Mouse (Mus musculus) brain, embryonic 14.5 days (tissue): ENCODE measurements around the gene 1110012L19Rik. TPM values are rescaled to one million over a fixed set of nuclear protein-coding genes. Genes with fewer than 3 reads are reported as not detected.
A peak's percentile ranks its signal among the peaks of the same experiment; 100 is the strongest.
"Not testable (repeated sequence)": the region's sequence is repeated elsewhere in the genome, so short reads cannot be mapped to it uniquely, and the experiment has no call there.

Source experiments
- DNase-seq: peaks from one replicate; pipeline ENCODE4 v3.0.0-alpha.2; 2011; ENCODE audit warnings: low read depth
- CTCF ChIP-seq: fragments of 200-500 bp; IDR thresholded peaks from 2 replicates; pipeline ENCODE4 v1.5.1; 2012; ENCODE audit warnings: inconsistent platforms, mild to moderate bottlenecking, moderate library complexity, borderline replicate concordance; ENCODE audit not compliant: insufficient read depth, insufficient read length; ENCODE audit errors: extremely low read depth
- POLR2A ChIP-seq: fragments of 200-500 bp; IDR thresholded peaks from 2 replicates; pipeline ENCODE4 v1.6.1; 2012; ENCODE audit warnings: mild to moderate bottlenecking, inconsistent platforms, borderline replicate concordance; ENCODE audit not compliant: poor library complexity, insufficient read depth, insufficient read length, severe bottlenecking; ENCODE audit errors: extremely low read depth
- polyA plus RNA-seq: library from polyadenylated mRNA; depleted of rRNA; stranded (reverse); fragments of >200 nt; gene quantifications from 2 replicates; pipeline ENCODE4 v1.2.3, GENCODE M21; 2012; rRNA removed

Gene 1110012L19Rik
- polyA plus RNA-seq, result 20.4 and 21.6 TPM in 2 replicates

- TF ChIP-seq POLR2A (no peak), CTCF (no peak)
- peak; percentile 96 for DNase-seq
Observed at GRCm38 (mm10) chrX:70385276-70385961, at the start of gene 1110012L19Rik. Gene 1110012L19Rik (plus strand): TSS chrX:70385877.

GRCm38 (mm10) chrX:70362985-70363384 is 22.7 kb upstream of the 1110012L19Rik start:
- DNase-seq, result peak; percentile 2
- no peak for TF ChIP-seq POLR2A
- TF ChIP-seq CTCF, result no peak

- peak; percentile 5 for DNase-seq
- TF ChIP-seq CTCF, result no peak
- no peak for TF ChIP-seq POLR2A
Observed at GRCm38 (mm10) chrX:70363446-70363845, 22.2 kb upstream of the 1110012L19Rik start.

GRCm38 (mm10) chrX:70364202-70364601 is 21.5 kb upstream of the 1110012L19Rik start:
- TF ChIP-seq POLR2A (no peak), CTCF (no peak)
- DNase-seq, result no peak

GRCm38 (mm10) chrX:70364661-70365613 is 20.7 kb upstream of the 1110012L19Rik start, which contains the start of gene Ids:
Gene Ids (minus strand): TSS chrX:70365084.
- peak; percentile 95 for DNase-seq
- TF ChIP-seq CTCF (no peak), POLR2A (peak; percentile 46; the same call in 1 of the 2 replicates)

- not testable (repeated sequence) for DNase-seq
Observed at GRCm38 (mm10) chrX:70369758-70370157, 15.9 kb upstream of the 1110012L19Rik start.

- DNase-seq, result not testable (repeated sequence)
Observed at GRCm38 (mm10) chrX:70374469-70375110, 11.1 kb upstream of the 1110012L19Rik start.

- DNase-seq, result no peak
- TF ChIP-seq POLR2A (no peak), CTCF (no peak)
Observed at GRCm38 (mm10) chrX:70384917-70385275, 781 bp upstream of the 1110012L19Rik start.

- no peak for TF ChIP-seq POLR2A
- TF ChIP-seq CTCF, result no peak
- DNase-seq, result no peak
Observed at GRCm38 (mm10) chrX:70385962-70386351, 280 bp downstream of the 1110012L19Rik start.

- DNase-seq, result not testable (repeated sequence)
Observed at GRCm38 (mm10) chrX:70392636-70393035, 7.0 kb downstream of the 1110012L19Rik start.

- not testable (repeated sequence) for DNase-seq
Observed at GRCm38 (mm10) chrX:70425473-70425872, 39.8 kb downstream of the 1110012L19Rik start.

Other genes with a start within 250 kb of the 1110012L19Rik start
- 91.5 and 124 TPM in 2 replicates for gene Ids, start 20.8 kb upstream of the 1110012L19Rik start, polyA plus RNA-seq
- 46.7 and 50.0 TPM in 2 replicates for gene Tmem185a, start 91.3 kb downstream of the 1110012L19Rik start, polyA plus RNA-seq